10 mouse cellular contexts compared by ENCODE assay signal in the genomic region with DNA sequence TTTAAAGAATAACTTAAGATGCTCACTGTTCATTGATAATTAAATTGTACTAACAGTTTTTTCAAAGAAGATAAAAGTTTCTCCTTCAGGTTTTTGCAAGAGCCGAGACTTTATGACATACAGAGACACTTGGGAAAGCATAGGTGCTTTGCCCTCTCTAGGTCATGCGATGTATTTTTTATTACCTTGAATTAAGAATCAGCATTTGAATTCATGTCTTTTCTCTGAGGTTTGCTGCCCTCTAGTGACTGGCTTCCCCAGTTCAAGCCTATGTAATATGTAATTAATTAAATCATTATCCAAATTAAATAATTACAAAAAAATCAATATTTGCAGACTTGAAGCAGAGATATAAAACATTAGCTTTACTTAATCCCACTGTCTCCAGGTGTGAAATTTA.
DNase-seq lines count a peak whose midpoint lies in the region; ATAC-seq and TF ChIP-seq lines count a peak whose summit lies in the region.
"Had no signal": no experiment of that assay in that cellular context is flagged by ENCODE, and none has a peak within 500 bp of the region (broad histone marks: within the 10 kb centered on the region; RNA-seq: fewer than 3 reads in every experiment).

No protein-coding gene starts in this region.

- no peak overlapping the region for H3K4me3 ChIP-seq in MEL (ENCODE audit: control insufficient read depth in 1 of 2, insufficient read depth in 1 of 2, low read depth in 2 of 2, low read length in 2 of 2)
- H3K4me3 ChIP-seq: limb, embryonic 12.5 days; stomach, embryonic 15.5 days had no signal

- H3K79me2 ChIP-seq in MEL (ENCODE audit: control insufficient read depth, insufficient read depth, low read length, poor library complexity), result no peaks in the 10 kb centered on the region

- no peak; the same call in none of the 2 replicates for TF ChIP-seq RAD21 in MEL (IDR thresholded peaks at IDR 0.05; ENCODE audit: low read depth, low read length)

- H3K27ac ChIP-seq in MEL (ENCODE audit: control insufficient read depth, low read depth, low read length), result no peak overlapping the region
- H3K27ac ChIP-seq: limb, embryonic 12.5 days; stomach, embryonic 15.5 days had no signal

- peaks cover 0 to 7% of the 10 kb centered on the region in 2 experiments; a peak in 2 of 4 replicates for H3K36me3 ChIP-seq in MEL (ENCODE audit: control insufficient read depth in 1 of 2, insufficient read depth in 2 of 2, low read length in 2 of 2)
- H3K36me3 ChIP-seq: limb, embryonic 12.5 days; stomach, embryonic 15.5 days had no signal

- peaks cover 0 to 4% of the 10 kb centered on the region in 2 experiments; a peak in 1 of 4 replicates for H3K4me1 ChIP-seq in MEL (ENCODE audit: control insufficient read depth in 1 of 2, insufficient read depth in 2 of 2, low read length in 2 of 2)
- H3K4me1 ChIP-seq: limb, embryonic 12.5 days; stomach, embryonic 15.5 days had no signal

- DNase-seq in layer of hippocampus, adult 11-12 months (ENCODE audit: low spot score), result peak; percentile 74
- no peak for DNase-seq in layer of hippocampus, postnatal 36 days
- DNase-seq in MEL (ENCODE audit: low read depth, low spot score), result peak; percentile 84
- peak; percentile 28 to 30 for DNase-seq in cerebellum, adult 18-20 months
- DNase-seq in frontal cortex, postnatal 36 days (ENCODE audit: low spot score in 2 of 2), result peak; percentile 37 to 67
- peak; percentile 67 for DNase-seq in kidney, postnatal 14 days

- peak in 2 of 3 experiments; percentile 43 to 99; a peak in 5 of 6 replicates for TF ChIP-seq CTCF in MEL (IDR thresholded peaks at IDR 0.05 in 2 of 3, conservative IDR thresholded peaks at IDR 0.05 in 1 of 3; ENCODE audit: control insufficient read depth in 1 of 3, insufficient read depth in 1 of 3, low read depth in 2 of 3, low read length in 3 of 3, poor library complexity in 1 of 3, severe bottlenecking in 1 of 3)

- no peak overlapping the region for H3K9ac ChIP-seq in MEL (ENCODE audit: control insufficient read depth, low read depth, low read length, poor library complexity, severe bottlenecking)
- H3K9ac ChIP-seq: limb, embryonic 12.5 days; stomach, embryonic 15.5 days had no signal

- TF ChIP-seq EP300 in MEL (IDR thresholded peaks at IDR 0.05; ENCODE audit: low read depth in 1 of 2, low read length in 2 of 2), result 0 out of 4 replicates have a peak, but pooled peaks of 1 of the 2 experiments have one; percentile 22

- no peaks in the 10 kb centered on the region for H3K9me3 ChIP-seq in MEL (replicated peaks; ENCODE audit: insufficient read depth, low read length)
- H3K9me3 ChIP-seq: limb, embryonic 12.5 days; stomach, embryonic 15.5 days had no signal

- peak; percentile 86 for ATAC-seq in megakaryocyte-erythroid progenitor cell, adult 5-6 weeks (replicated peaks; ENCODE audit: low FRiP score, low TSS enrichment, poor library complexity, severe bottlenecking)
- no peak for ATAC-seq in erythroid progenitor cell, adult 5-6 weeks (replicated peaks; ENCODE audit: low FRiP score, poor library complexity, severe bottlenecking)

- peaks cover 6 to 12% of the 10 kb centered on the region in 2 experiments; a peak in 3 of 4 replicates for H3K27me3 ChIP-seq in MEL (ENCODE audit: control insufficient read depth in 1 of 2, insufficient read depth in 2 of 2, low read length in 2 of 2)
- H3K27me3 ChIP-seq: limb, embryonic 12.5 days; stomach, embryonic 15.5 days had no signal

- TF ChIP-seq POLR2A in MEL (IDR thresholded peaks at IDR 0.05; ENCODE audit: control insufficient read depth in 1 of 2, insufficient read depth in 1 of 2, low read depth in 1 of 2, low read length in 2 of 2, poor library complexity in 1 of 2), result no peak

TF ChIP-seq in MEL, 35 proteins besides CTCF, POLR2A, EP300 and RAD21:
- TF ChIP-seq BHLHE40 (IDR thresholded peaks at IDR 0.05; ENCODE audit: borderline replicate concordance, low read depth, low read length) (0 out of 2 replicates have a peak, but pooled peaks have one; percentile 22), ZC3H11A (IDR thresholded peaks at IDR 0.05; ENCODE audit: low read depth, low read length) (peak; percentile 99), RCOR1 (IDR thresholded peaks at IDR 0.05; ENCODE audit: low read depth, low read length) (0 out of 2 replicates have a peak, but pooled peaks have one; percentile 23), CHD2 (IDR thresholded peaks at IDR 0.05; ENCODE audit: low read length) (no peak), USF1 (IDR thresholded peaks at IDR 0.05; ENCODE audit: low read depth, low read length) (no peak), SIN3A (IDR thresholded peaks at IDR 0.05; ENCODE audit: low read length) (peak; percentile 55; the same call in 1 of the 2 replicates), SMC3 (IDR thresholded peaks at IDR 0.05; ENCODE audit: low read depth, low read length) (peak; percentile 100), GATA1 (IDR thresholded peaks at IDR 0.05; ENCODE audit: low read depth, low read length) (no peak), MYC (IDR thresholded peaks at IDR 0.05; ENCODE audit: low read depth, low read length) (0 out of 2 replicates have a peak, but pooled peaks have one; percentile 31), MAZ (IDR thresholded peaks at IDR 0.05; ENCODE audit: low read depth, low read length) (no peak), ETS1 (IDR thresholded peaks at IDR 0.05; ENCODE audit: low read depth, low read length) (no peak), JUND (IDR thresholded peaks at IDR 0.05; ENCODE audit: low read depth, low read length) (no peak), MAFK (IDR thresholded peaks at IDR 0.05; ENCODE audit: borderline replicate concordance, low read depth, low read length) (peak; percentile 73), ZKSCAN1 (IDR thresholded peaks at IDR 0.05; ENCODE audit: low read depth, low read length) (no peak), TBP (IDR thresholded peaks at IDR 0.05; ENCODE audit: low read depth, low read length) (no peak), GABPA (IDR thresholded peaks at IDR 0.05; ENCODE audit: low read depth, low read length) (no peak), NRF1 (IDR thresholded peaks at IDR 0.05; ENCODE audit: insufficient read depth, low read depth, low read length, poor library complexity, severe bottlenecking) (no peak), KAT2A (conservative IDR thresholded peaks at IDR 0.05; ENCODE audit: low read depth, low read length) (no peak), E2F4 (IDR thresholded peaks at IDR 0.05; ENCODE audit: borderline replicate concordance, low read depth, low read length) (no peak), NELFE (IDR thresholded peaks at IDR 0.05; ENCODE audit: low read depth, low read length) (no peak), HCFC1 (IDR thresholded peaks at IDR 0.05; ENCODE audit: low read depth, low read length) (no peak), CHD1 (IDR thresholded peaks at IDR 0.05; ENCODE audit: low read depth, low read length) (no peak), ZMIZ1 (IDR thresholded peaks at IDR 0.05; ENCODE audit: low read depth, low read length) (no peak), MEF2A (IDR thresholded peaks at IDR 0.05; ENCODE audit: extremely low read depth, insufficient replicate concordance, low read depth, low read length, poor library complexity, severe bottlenecking) (no peak), MXI1 (IDR thresholded peaks at IDR 0.05; ENCODE audit: low read depth, low read length) (no peak), USF2 (IDR thresholded peaks at IDR 0.05; ENCODE audit: borderline replicate concordance in 1 of 2, insufficient read depth in 1 of 2, low read depth in 1 of 2, low read length in 2 of 2) (no peak), ZNF384 (IDR thresholded peaks at IDR 0.05; ENCODE audit: low read depth, low read length) (peak; percentile 50), MYB (IDR thresholded peaks at IDR 0.05; ENCODE audit: low read depth, low read length) (no peak), UBTF (IDR thresholded peaks at IDR 0.05; ENCODE audit: borderline replicate concordance, insufficient read depth, low read depth, low read length) (no peak), TCF12 (IDR thresholded peaks at IDR 0.05; ENCODE audit: low read depth, low read length) (no peak; the same call in 1 of the 2 replicates), POLR2AphosphoS5 (IDR thresholded peaks at IDR 0.05; ENCODE audit: borderline replicate concordance, low read depth, low read length) (no peak), TAL1 (IDR thresholded peaks at IDR 0.05; ENCODE audit: low read length) (no peak)

Comparison
In these comparisons a context has a peak if more than half of its experiments do, and no peak if none do; other contexts are left out.
1. DNase-seq: peak in layer of hippocampus, adult 11-12 months (single experiment), MEL (single experiment), cerebellum, adult 18-20 months (2 of 2), frontal cortex, postnatal 36 days (2 of 2) and kidney, postnatal 14 days (single experiment); none in layer of hippocampus, postnatal 36 days (0 of 2).